Mouse (Mus musculus): ENCODE measurements around the gene Rad23a. TPM values are rescaled to one million over a fixed set of nuclear protein-coding genes. Genes with fewer than 3 reads are reported as not detected.

The Rad23a gene
- polyA plus RNA-seq, 1 experiment from 2014 or later, result 88.8 TPM

DNA sequence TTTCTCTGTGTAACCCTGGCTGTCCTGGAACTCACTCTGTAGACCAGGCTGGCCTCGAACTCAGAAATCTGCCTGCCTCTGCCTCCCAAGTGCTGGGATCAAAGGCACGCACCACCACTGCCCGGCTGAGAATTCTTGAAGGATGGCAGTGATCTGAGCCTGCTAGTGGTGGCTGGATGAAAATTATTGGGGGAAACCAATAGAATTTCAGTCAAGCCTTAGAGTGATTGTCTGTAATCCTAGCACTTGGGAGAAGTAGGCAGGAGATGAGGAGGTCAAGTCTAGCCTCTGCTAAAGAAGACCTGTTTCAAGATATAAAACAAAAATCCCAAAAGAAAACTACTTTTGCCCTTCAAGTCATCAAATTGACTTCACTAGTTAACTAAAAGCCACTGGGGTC, 16.0 kb upstream of the Rad23a start:
- Histone ChIP-seq H3K36me3 (peaks cover 22% of the 10 kb centered on the region), H3K9me3 (replicated peaks) (no peaks in the 10 kb centered on the region), H3K4me3 (peak overlapping the region; percentile 82), H3K27ac (no peak overlapping the region), H3K9ac (no peak overlapping the region), H3K4me2 (replicated peaks) (peak overlapping the region; percentile 75), H3K4me1 (peaks cover 13% of the 10 kb centered on the region), H3K27me3 (no peaks in the 10 kb centered on the region; the same call in 1 of the 2 replicates)
- WGBS, result 93% methylated on average over 3 of the region's 3 CpGs
- ATAC-seq (ENCODE audit: low FRiP score), result peak; percentile 39

DNA sequence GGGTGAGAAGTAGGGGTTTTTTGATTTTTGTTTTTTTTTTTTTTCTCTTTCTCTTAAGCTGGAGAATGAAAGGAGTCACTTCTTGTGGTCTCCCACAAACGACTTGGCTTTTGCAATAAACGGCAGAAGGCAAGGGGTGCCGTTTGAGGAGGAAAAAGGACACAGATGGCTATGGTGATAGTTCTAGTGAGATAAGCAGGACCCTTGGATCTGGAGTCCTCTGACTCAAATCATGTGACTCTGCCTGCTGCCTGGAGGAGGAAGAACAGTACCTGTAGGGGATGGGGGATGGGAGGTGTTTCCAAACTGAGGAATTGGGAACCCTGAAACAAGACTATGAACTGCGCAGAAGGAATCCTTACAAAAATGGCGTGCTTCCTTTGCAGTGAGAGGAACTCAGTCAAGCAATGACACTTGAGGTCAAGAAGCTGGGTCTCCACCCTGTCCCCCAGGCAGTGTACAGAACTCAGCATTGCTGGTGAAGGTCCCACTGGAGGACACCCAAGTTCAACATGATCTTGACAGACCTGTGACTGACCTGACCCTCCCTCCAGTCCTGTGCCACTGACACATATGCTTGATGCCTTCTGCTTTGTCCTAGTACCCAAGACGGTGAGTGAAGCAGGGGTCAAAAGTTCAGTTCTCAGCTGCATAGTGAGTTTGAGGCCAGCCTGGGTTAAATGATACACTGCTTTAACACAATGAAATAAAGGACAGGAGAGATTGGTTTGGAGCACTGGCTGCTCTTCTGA, 7.4 kb upstream of the Rad23a start:
- H3K27me3 ChIP-seq, result no peaks in the 10 kb centered on the region
- no peak for ATAC-seq (ENCODE audit: low FRiP score)
- no peaks in the 10 kb centered on the region for H3K9me3 ChIP-seq (replicated peaks)
- H3K4me1 ChIP-seq, result peaks cover 32% of the 10 kb centered on the region
- peaks cover 23% of the 10 kb centered on the region for H3K36me3 ChIP-seq
- peak overlapping the region; percentile 76 for H3K4me2 ChIP-seq (replicated peaks)
- peak overlapping the region; percentile 66; the same call in 1 of the 2 replicates for H3K9ac ChIP-seq
- H3K27ac ChIP-seq, result peak overlapping the region; percentile 76
- peak overlapping the region; percentile 94; the same call in 1 of the 2 replicates for H3K4me3 ChIP-seq
- 53% methylated on average over 6 of the region's 6 CpGs for WGBS

DNA sequence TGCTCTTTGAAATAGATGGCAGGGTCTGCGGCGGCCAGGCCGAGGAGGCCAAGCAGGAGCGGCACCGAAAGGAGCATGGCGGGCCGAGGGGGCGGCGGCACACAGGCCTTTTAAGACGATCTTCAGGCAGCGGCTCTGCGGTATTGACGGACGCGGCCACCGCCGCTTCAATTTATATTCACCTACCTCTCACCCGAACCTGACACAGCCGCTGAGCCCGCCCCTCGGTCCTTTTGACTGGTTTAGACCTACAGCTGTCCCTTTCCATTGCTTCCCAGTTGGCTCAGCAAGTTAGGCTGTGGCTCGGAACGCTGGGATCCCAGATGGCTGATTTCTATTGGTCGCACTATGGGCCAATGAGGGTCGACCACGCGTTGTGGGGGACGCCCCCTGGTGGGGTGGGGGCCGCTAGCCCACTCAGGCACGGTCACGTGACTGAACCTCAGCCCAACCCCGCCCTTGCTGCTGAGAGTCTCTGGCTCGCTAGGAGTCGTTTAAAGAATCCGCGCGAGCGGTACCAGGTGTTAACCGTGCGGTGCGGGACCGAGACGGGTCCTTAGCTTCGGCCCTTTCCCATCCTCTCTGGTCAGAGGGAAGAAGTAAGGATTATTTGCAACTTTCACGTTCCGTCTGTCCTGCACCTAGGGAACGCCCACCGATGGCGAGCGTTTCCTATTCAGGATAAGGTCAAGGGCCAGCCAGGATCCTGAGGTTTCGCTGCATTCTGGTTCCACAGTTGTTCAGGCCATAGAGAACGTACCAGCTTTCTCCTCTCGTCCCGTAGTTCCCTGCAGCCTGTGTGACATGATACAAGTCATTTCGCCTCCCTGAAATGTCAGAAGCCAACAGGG, 6.5 kb upstream of the Rad23a start, which contains the start of gene Calr:
Gene Calr, minus strand, starts transcription at position 213 of the 851 bp plus-strand sequence.
- under 1% methylated on average over 55 of the region's 55 CpGs for WGBS
- no peaks in the 10 kb centered on the region for H3K9me3 ChIP-seq (replicated peaks)

DNA sequence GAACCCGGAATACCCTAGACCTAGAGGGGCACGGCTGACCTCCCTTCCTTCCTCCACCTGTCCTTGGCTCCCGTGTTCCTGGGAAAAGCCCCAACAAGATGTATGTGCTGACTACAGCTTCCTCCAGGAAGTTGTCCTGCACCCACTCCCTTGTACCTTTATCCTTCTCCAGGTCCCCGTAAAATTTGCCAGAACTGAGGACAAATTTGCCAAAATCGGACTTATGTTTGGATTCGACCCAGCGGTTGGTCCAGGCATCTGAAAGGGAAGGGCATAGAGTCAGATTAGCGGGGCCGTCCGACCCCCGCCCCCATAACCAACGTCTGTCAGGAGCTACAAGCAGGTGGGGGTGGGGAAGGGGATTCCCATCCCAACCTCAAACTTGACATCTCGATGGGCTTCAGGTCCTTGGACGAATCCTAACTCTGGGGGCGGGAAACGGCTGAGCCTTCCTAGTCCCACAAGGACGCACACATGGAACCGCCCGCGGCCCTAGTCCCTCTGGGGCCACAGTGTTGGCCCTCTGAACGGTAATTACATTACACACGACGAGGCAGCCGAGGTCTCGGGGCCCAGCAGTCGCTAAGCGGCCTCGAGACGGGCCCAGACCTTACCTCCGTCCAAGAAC, 5.7 kb upstream of the Rad23a start:
- peak overlapping the region; percentile 94 for H3K4me3 ChIP-seq
- no peaks in the 10 kb centered on the region for H3K9me3 ChIP-seq (replicated peaks)
- no peaks in the 10 kb centered on the region for H3K27me3 ChIP-seq
- H3K4me2 ChIP-seq (replicated peaks), result peak overlapping the region; percentile 76
- 2% methylated on average over 30 of the region's 30 CpGs for WGBS
- H3K9ac ChIP-seq, result peak overlapping the region; percentile 96
- peak overlapping the region; percentile 89 for H3K27ac ChIP-seq
- ATAC-seq (ENCODE audit: low FRiP score), result peak; percentile 23
- peaks cover 33% of the 10 kb centered on the region for H3K4me1 ChIP-seq
- H3K36me3 ChIP-seq, result peaks cover 39% of the 10 kb centered on the region

More for the DNA sequence above, 6.5 kb upstream of the Rad23a start, which contains the start of gene Calr:
- Histone ChIP-seq H3K36me3 (peaks cover 31% of the 10 kb centered on the region), H3K9ac (peak within 1 kb of the TSS; percentile 96), H3K4me1 (peaks cover 33% of the 10 kb centered on the region), H3K4me2 (replicated peaks) (peak within 1 kb of the TSS; percentile 76), H3K27ac (peak within 1 kb of the TSS; percentile 89), H3K27me3 (no peaks in the 10 kb centered on the region), H3K4me3 (peak within 1 kb of the TSS; percentile 94)
- ATAC-seq (ENCODE audit: low FRiP score), result peak; percentile 99

DNA sequence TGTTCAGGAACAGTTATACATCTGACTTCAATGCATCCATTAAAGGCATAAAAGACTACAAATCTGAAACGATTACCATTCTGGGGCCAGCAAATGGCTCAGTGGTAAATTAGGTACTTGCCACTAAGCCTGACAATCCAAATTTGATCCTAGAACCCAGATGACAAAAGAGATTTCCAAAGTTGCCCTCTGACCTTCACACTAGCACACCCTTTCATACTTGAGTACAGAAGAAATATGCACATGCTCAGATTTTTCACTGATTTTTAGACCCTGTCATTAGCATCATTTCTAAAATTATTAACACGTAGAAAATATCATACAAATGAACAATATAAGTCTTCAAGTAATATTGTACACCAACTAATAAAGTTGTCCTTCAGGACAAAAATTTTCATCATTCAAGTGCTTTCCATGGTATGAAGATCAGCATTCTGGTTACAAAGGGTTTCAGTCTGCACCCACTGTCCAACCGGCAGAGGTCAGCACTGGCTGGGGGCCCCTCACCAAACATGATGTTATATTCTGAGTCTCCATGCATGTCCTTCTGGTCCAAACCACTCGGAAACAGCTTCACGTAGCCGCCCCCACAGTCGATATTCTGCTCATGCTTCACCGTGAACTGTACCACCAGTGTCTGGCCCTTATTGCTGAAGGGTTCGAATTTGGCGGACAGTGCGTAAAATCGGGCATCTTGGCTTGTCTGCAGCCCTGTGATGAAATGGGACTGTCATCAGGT, 5.1 kb upstream of the Rad23a start:
- Histone ChIP-seq H3K27ac (peak overlapping the region; percentile 89), H3K9ac (peak overlapping the region; percentile 96), H3K4me3 (peak overlapping the region; percentile 94), H3K27me3 (no peaks in the 10 kb centered on the region), H3K36me3 (peaks cover 39% of the 10 kb centered on the region), H3K4me2 (replicated peaks) (peak overlapping the region; percentile 76), H3K9me3 (replicated peaks) (no peaks in the 10 kb centered on the region), H3K4me1 (peaks cover 33% of the 10 kb centered on the region)
- ATAC-seq (ENCODE audit: low FRiP score), result no peak
- 16% methylated on average over 12 of the region's 12 CpGs for WGBS

DNA sequence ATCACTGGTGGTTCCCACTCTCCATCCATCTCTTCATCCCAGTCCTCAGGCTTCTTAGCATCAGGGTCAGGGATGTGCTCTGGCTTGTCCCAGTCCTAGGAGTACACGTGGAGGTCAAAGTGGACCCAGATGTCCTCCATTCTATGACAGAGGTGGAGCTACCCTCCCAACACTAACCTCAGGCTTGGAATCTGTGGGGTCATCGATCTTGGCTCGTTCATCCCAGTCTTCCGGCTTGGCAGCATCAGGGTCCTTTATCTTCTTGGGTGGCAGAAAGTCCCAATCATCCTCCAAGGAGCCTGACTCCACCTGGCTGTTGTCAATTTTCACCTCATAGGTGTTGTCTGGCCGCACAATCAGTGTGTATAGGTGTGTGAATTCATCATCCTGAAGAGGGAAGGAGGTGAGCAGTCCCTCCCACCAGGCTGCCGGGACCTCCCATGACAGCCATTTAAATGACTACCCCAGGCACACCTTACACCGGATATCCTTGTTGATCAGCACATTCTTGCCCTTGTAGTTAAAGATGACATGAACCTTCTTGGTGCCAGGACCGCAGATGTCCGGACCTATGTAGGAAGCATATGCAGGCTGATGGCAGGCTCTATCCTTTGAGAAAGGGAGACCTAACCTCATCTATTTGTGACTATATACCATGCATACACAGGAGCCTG, 4.1 kb upstream of the Rad23a start:
- Histone ChIP-seq H3K4me3 (peak overlapping the region; percentile 94), H3K9ac (peak overlapping the region; percentile 96), H3K27me3 (no peaks in the 10 kb centered on the region), H3K4me1 (peaks cover 36% of the 10 kb centered on the region), H3K27ac (no peak overlapping the region), H3K9me3 (replicated peaks) (no peaks in the 10 kb centered on the region), H3K36me3 (peaks cover 39% of the 10 kb centered on the region), H3K4me2 (replicated peaks) (peak overlapping the region; percentile 76)
- no peak for ATAC-seq (ENCODE audit: low FRiP score)
- WGBS, result 91% methylated on average over 9 of the region's 9 CpGs

DNA sequence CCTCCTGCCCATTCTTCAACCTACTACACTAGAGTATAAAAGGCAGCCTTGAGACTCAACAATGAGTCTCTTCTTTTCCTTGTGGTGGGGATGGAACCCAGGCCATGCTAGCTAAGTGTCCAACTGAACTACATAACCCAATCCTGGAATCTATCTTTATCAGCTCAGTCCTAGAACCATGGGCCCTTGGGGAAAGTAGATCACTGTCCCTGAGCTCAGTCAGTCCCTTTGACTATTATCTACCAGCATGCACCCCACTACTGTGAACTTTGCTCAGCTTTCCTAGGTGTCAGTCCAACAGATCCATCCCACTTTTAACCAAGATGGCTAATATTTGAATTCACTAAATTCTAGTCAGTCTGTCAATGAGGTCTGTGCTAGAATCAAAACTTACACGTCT, 1.0 kb upstream of the Rad23a start:
- Histone ChIP-seq H3K27ac (peak overlapping the region; percentile 25), H3K36me3 (peaks cover 65% of the 10 kb centered on the region), H3K27me3 (no peaks in the 10 kb centered on the region), H3K4me3 (no peak overlapping the region), H3K4me1 (peaks cover 43% of the 10 kb centered on the region), H3K4me2 (replicated peaks) (no peak overlapping the region), H3K9ac (no peak overlapping the region), H3K9me3 (replicated peaks) (no peaks in the 10 kb centered on the region)
- 83% methylated on average over 1 of the region's 1 CpGs for WGBS
- no peak for ATAC-seq (ENCODE audit: low FRiP score)

DNA sequence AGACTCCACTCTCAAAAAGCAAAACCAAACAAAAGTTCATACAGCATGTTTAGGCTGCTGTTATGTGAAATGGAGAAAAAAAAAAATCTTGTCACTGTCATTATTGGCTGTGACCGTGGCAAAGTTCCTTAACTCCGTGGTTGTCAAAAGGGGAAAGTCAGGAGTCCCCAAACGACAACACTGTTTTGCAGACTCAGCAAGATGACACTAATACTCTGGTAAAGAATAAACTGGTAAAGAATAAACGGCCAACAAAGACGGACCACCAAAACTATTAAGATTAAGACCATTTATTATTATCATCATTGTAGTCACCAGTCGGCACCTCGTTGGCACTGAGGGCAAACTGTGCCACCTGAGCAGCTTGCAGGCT, 604 bp downstream of the Rad23a start:
- H3K4me3 ChIP-seq, result peak overlapping the region; percentile 84
- peak overlapping the region; percentile 94 for H3K9ac ChIP-seq
- 9% methylated on average over 7 of the region's 7 CpGs for WGBS
- H3K36me3 ChIP-seq, result peaks cover 78% of the 10 kb centered on the region
- peak overlapping the region; percentile 84 for H3K27ac ChIP-seq
- peaks cover 41% of the 10 kb centered on the region for H3K4me1 ChIP-seq
- no peaks in the 10 kb centered on the region for H3K9me3 ChIP-seq (replicated peaks)
- no peak for ATAC-seq (ENCODE audit: low FRiP score)
- H3K4me2 ChIP-seq (replicated peaks), result peak overlapping the region; percentile 68
- no peaks in the 10 kb centered on the region for H3K27me3 ChIP-seq

DNA sequence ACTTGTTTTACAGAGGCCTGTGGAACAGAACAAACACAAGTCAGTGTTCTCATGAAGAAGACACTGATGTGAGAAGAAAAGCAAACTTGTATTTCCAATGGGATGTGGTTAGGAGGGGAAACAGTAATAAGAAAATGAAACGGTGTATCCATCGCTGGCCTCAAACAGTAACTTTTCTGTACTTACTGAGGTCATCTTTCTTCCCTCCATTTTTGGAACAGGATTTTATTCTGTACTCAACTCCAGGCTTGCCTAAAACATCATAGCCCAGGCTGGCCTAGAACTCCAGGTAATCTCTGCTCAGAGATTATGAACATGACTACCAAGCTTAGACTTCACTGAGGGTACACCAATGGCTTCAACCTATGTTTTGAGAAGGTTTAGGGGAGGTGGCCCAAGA, 1.1 kb downstream of the Rad23a start:
- Histone ChIP-seq H3K36me3 (peaks cover 78% of the 10 kb centered on the region), H3K9ac (peak overlapping the region; percentile 94), H3K27ac (no peak overlapping the region), H3K4me1 (peaks cover 39% of the 10 kb centered on the region), H3K9me3 (replicated peaks) (no peaks in the 10 kb centered on the region), H3K4me3 (peak overlapping the region; percentile 84), H3K27me3 (no peaks in the 10 kb centered on the region), H3K4me2 (replicated peaks) (peak overlapping the region; percentile 68)
- 98% methylated on average over 2 of the region's 2 CpGs for WGBS
- ATAC-seq (ENCODE audit: low FRiP score), result no peak

DNA sequence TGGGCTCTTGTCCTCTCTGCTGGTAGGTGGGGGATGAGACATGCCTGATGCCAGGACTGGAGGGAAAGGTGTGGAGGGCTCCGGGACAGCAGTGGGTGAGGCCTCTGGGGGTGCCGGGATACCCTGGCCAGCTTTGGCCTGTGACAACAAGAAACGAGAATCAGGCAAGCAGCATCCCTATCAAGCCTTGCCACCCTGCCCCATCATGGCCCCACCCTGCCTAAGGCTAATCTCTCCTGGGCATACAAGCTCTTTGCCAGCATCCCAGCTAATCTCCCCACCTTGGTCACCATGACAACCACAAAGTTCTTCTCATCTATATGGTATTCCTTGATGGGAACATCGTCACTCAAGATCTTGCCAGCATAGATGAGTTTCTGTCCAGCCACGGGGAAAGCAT, 2.0 kb downstream of the Rad23a start:
- Histone ChIP-seq H3K27ac (no peak overlapping the region), H3K36me3 (peaks cover 76% of the 10 kb centered on the region), H3K4me2 (replicated peaks) (no peak overlapping the region), H3K9ac (no peak overlapping the region), H3K4me3 (no peak overlapping the region), H3K4me1 (peaks cover 35% of the 10 kb centered on the region), H3K27me3 (no peaks in the 10 kb centered on the region), H3K9me3 (replicated peaks) (no peaks in the 10 kb centered on the region)
- no peak for ATAC-seq (ENCODE audit: low FRiP score)
- WGBS, result 87% methylated on average over 5 of the region's 5 CpGs

DNA sequence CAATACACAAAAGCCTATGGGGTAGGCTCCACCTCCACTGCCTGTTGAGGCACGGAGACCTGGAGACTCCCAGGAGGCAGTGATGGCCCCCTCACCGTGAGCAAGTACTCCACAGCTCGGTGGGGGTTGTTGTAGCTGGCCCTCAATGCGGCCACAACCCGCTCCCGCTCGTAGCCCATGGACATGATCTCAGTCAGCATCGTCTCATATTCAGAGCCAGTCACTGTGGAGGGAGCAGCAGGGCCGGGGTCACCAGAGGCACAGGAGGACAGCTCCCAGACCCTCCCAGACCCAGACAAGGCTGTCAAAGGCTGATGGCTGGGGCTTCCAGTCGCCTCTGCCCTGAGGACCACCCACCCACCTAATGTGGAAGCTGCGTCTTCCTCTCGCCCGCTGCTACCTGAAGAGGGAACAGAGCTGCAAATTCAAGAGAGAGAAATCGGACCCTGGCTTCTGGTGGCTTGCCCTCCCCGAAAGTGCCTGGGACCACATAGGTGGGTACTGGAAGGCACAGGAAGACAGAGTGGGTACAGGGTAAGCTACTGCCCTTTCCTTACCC, 2.5 kb downstream of the Rad23a start:
- no peak for ATAC-seq (ENCODE audit: low FRiP score)
- Histone ChIP-seq H3K4me3 (no peak overlapping the region), H3K4me1 (peaks cover 35% of the 10 kb centered on the region), H3K27me3 (no peaks in the 10 kb centered on the region), H3K9ac (no peak overlapping the region), H3K4me2 (replicated peaks) (no peak overlapping the region), H3K9me3 (replicated peaks) (no peaks in the 10 kb centered on the region), H3K36me3 (peaks cover 71% of the 10 kb centered on the region), H3K27ac (0 out of 2 replicates have a peak overlapping the region, but pooled peaks have one; percentile 42)
- 74% methylated on average over 15 of the region's 15 CpGs for WGBS

Measured in hindbrain, embryonic 12.5 days (tissue).